Mouse (Mus musculus): ENCODE measurements at regions not wholly inside any gene's neighbourhood (a gene's known extent, or its start where the extent isn't known, plus 50 kb on each side); places are given as distances from the start of the nearest gene placed in this dataset.

GRCm38 (mm10) chr14:60484996-60485888, 112.2 kb downstream of the Amer2 start:
- TF ChIP-seq CTCF (IDR thresholded peaks at IDR 0.05; ENCODE audit: extremely low read depth, insufficient read depth, low read length) (no peak), POLR2A (IDR thresholded peaks at IDR 0.05; ENCODE audit: extremely low read depth, insufficient read depth, low read length) (no peak)
